Mouse (Mus musculus) heart, embryonic 11.5 days (tissue): ENCODE measurements around the gene Gm10192. TPM values are rescaled to one million over a fixed set of nuclear protein-coding genes. Genes with fewer than 3 reads are reported as not detected.

Experiments used
- ATAC-seq: fragments of 200-750 bp; cut with Nextera tagmentation; replicated peaks from 2 replicates; pipeline ENCODE4 v1.8.0; 2017; ENCODE audit warnings: moderate library complexity; ENCODE audit not compliant: insufficient number of reproducible peaks, low FRiP score, low TSS enrichment
- H3K27ac ChIP-seq: fragments of 300-500 bp; sonication (generic); 2 replicates; pipeline ENCODE4 v1.5.1; 2014; ENCODE audit warnings: mild to moderate bottlenecking, low read depth, low read length
- H3K27me3 ChIP-seq: fragments of 300-500 bp; sonication (generic); 2 replicates; pipeline ENCODE4 v1.6.1; 2014; ENCODE audit warnings: mild to moderate bottlenecking, low read length, mixed read lengths; ENCODE audit not compliant: control insufficient read depth, insufficient read depth
- H3K36me3 ChIP-seq: fragments of 300-500 bp; sonication (generic); 2 replicates; pipeline ENCODE4 v1.6.1; 2014; ENCODE audit warnings: mild to moderate bottlenecking, low read length, moderate library complexity, mixed read lengths; ENCODE audit not compliant: control insufficient read depth, insufficient read depth
- H3K4me1 ChIP-seq: fragments of 300-500 bp; sonication (generic); 2 replicates; pipeline ENCODE4 v1.6.1; 2014; ENCODE audit warnings: low read length; ENCODE audit not compliant: control insufficient read depth, insufficient read depth
- H3K4me2 ChIP-seq: fragments of 300-500 bp; sonication (generic); 2 replicates; pipeline ENCODE4 v1.6.1; 2014; ENCODE audit warnings: mild to moderate bottlenecking, moderate library complexity
- H3K4me3 ChIP-seq: fragments of 300-500 bp; sonication (generic); 2 replicates; pipeline ENCODE4 v1.5.1; 2014; ENCODE audit warnings: low read depth, low read length
- H3K9ac ChIP-seq: fragments of 300-500 bp; sonication (generic); 2 replicates; pipeline ENCODE4 v1.6.1; 2014; ENCODE audit warnings: mild to moderate bottlenecking, low read depth, low read length, moderate library complexity
- H3K9me3 ChIP-seq: fragments of 300-500 bp; sonication (generic); replicated peaks from 2 replicates; pipeline ENCODE4 v1.6.1; 2016; ENCODE audit warnings: low read length; ENCODE audit not compliant: control insufficient read depth
- WGBS: fragments of 180-500 bp; shearing (Covaris S2); extraction: QIAGEN DNeasy Blood & Tissue Kit; methylation state at CpG from one replicate; pipeline ENCODE4 v1.1.7; 2014; ENCODE audit not compliant: insufficient replicate concordance; 5-methylcytosine and 5-hydroxymethylcytosine counted together
- polyA plus RNA-seq: library from polyadenylated mRNA; unstranded; fragments of >200 nt; fragmentation: Nextera tagmentation; extraction: Ambion mirVana; gene quantifications from 2 replicates; pipeline ENCODE4 v1.2.1, GENCODE M21; 2014

Gm10192 gene
- polyA plus RNA-seq, 1 experiment from 2014 or later = not detected

DNA sequence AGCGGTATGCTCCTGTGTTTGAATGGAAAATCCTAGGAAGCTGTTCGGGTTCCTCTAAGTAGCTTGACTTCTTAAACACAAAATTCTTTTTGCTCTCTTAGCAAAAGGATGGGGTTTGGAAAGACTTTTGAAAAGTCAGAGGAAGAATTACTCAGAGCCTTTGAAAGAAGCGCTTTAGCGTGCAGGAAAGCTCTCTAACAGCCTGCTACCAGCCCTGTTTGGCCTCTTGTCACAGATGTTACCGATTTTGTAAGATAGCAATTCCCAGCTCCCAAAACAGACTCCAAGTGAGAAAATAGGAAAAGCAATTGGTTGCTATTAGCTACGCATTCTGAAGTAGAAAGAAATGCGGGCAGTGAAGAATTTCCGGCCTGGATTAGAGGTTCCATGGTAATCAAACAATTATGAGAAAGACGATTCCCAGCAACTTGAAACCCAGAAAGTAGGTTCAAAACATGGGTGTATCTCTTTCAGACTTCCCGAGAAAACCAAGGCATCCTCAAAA, 26.1 kb downstream of the Gm10192 start:
- H3K4me1 ChIP-seq = no peaks in the 10 kb centered on the region
- H3K27me3 ChIP-seq = no peaks in the 10 kb centered on the region
- no peak overlapping the region for H3K27ac ChIP-seq
- H3K9ac ChIP-seq = no peak overlapping the region
- no peak overlapping the region for H3K4me2 ChIP-seq
- 58% methylated on average over 10 of the region's 10 CpGs for WGBS
- H3K36me3 ChIP-seq = no peaks in the 10 kb centered on the region
- no peak for ATAC-seq
- no peak overlapping the region for H3K4me3 ChIP-seq
- H3K9me3 ChIP-seq = no peaks in the 10 kb centered on the region

DNA sequence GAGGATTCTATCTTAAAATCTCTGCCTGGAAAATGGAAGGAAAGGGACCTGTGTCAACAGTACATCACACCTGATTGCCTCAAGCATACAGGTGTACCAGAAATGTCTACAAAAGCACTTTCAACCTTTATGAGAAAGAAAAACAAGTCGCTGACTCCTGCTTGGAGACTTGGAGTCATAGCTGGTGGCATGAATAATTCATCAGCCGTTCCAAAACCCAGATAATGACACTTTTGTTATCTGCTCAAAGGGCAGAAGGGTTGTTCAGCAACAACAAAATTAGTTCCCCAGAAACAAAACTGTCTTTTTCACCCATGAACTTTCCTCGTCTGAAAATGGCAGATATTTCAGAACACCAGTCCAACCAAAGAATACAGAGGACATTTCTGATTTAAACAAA, 26.9 kb downstream of the Gm10192 start:
- H3K27ac ChIP-seq = no peak overlapping the region
- no peaks in the 10 kb centered on the region for H3K36me3 ChIP-seq
- no peak for ATAC-seq
- no peaks in the 10 kb centered on the region for H3K27me3 ChIP-seq
- no peaks in the 10 kb centered on the region for H3K9me3 ChIP-seq
- H3K9ac ChIP-seq = no peak overlapping the region
- H3K4me2 ChIP-seq = no peak overlapping the region
- no peak overlapping the region for H3K4me3 ChIP-seq
- 58% methylated on average over 3 of the region's 3 CpGs for WGBS
- no peaks in the 10 kb centered on the region for H3K4me1 ChIP-seq

DNA sequence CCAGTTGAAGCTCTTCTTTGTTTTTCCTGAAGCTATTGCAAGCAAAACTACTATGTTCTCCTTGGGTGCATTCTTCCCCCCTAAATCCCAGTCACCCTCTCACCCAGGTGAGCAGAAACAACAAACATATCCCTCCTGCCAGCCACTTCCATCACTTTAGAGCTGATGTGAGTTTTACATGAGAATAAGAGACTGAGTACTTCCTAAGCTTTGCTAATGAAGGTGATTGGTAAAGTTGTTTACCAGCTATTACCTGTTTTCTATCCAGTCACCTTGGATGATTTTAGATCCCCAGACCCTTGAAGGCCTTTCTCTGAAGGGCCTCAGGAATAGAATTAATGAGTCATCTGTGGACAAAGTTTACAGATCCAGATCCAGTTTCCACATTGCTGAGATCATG, 29.4 kb downstream of the Gm10192 start:
- Histone ChIP-seq H3K9ac (no peak overlapping the region), H3K9me3 (no peaks in the 10 kb centered on the region), H3K4me2 (no peak overlapping the region), H3K27ac (no peak overlapping the region), H3K4me3 (no peak overlapping the region), H3K36me3 (no peaks in the 10 kb centered on the region), H3K27me3 (no peaks in the 10 kb centered on the region), H3K4me1 (no peaks in the 10 kb centered on the region)
- ATAC-seq = no peak

DNA sequence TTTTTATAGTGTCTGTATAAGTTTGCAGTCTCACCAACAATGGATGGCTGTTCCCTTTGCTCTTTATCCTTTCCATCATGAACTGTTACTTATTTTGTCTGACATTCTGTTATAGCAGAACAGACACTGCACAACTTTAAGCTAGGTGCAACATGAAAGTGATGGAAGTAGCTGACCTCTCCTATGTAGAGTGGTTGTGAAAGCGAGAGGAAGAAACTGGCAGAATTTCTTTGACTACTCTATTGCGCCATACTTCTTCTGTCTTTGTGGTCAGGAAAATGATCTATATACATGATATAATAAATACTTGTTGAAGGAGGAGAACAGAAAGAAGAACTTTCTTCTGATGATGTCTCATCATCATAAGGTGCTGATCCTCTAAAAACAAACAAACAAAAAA, 40.5 kb downstream of the Gm10192 start:
- Histone ChIP-seq H3K27me3 (no peaks in the 10 kb centered on the region), H3K9ac (no peak overlapping the region), H3K36me3 (no peaks in the 10 kb centered on the region), H3K4me1 (no peaks in the 10 kb centered on the region), H3K27ac (no peak overlapping the region), H3K4me2 (no peak overlapping the region), H3K9me3 (no peaks in the 10 kb centered on the region), H3K4me3 (no peak overlapping the region)
- 94% methylated on average over 2 of the region's 2 CpGs for WGBS
- ATAC-seq = no peak
